Mouse (Mus musculus) MEL (cell line): Measurements from ENCODE around the gene Acss1. TPM values are rescaled to one million over a fixed set of nuclear protein-coding genes. Genes with fewer than 3 reads are reported as not detected.

Experiments
- DNase-seq: peaks from one replicate; pipeline ENCODE4 v3.0.0; 2011; ENCODE audit warnings: low read depth, low spot score
- H3K27ac ChIP-seq: 2 replicates; pipeline ENCODE4 v1.5.1; 2012; ENCODE audit warnings: low read depth, mild to moderate bottlenecking, control low read depth, low read length, moderate library complexity; ENCODE audit not compliant: control insufficient read depth
- H3K27me3 ChIP-seq, 2 experiments: fragments of 150-350 bp in 1 of 2; sonication (generic) in 1 of 2; 2 replicates each; pipeline ENCODE4 v1.6.1; 2012; ENCODE audit warnings: low read length in 2 of 2, mild to moderate bottlenecking in 2 of 2, improper control_type of control experiment in 1 of 2, moderate library complexity in 1 of 2; ENCODE audit not compliant: insufficient read depth in 2 of 2, control insufficient read depth in 1 of 2
- H3K36me3 ChIP-seq, 2 experiments: 2 replicates each; pipeline ENCODE4 v1.6.1; 2012 to 2014; ENCODE audit warnings: low read length in 2 of 2, improper control_type of control experiment in 1 of 2, inconsistent platforms in 1 of 2, mild to moderate bottlenecking in 1 of 2; ENCODE audit not compliant: insufficient read depth in 2 of 2, control insufficient read depth in 1 of 2
- H3K4me1 ChIP-seq, 2 experiments: fragments of 150-350 bp in 1 of 2; sonication (generic) in 1 of 2; 2 replicates each; pipeline ENCODE4 v1.6.1; 2012; ENCODE audit warnings: low read length in 2 of 2, improper control_type of control experiment in 1 of 2, mild to moderate bottlenecking in 1 of 2; ENCODE audit not compliant: insufficient read depth in 2 of 2, control insufficient read depth in 1 of 2
- H3K4me3 ChIP-seq, 2 experiments: fragments of 150-350 bp in 1 of 2; sonication (generic) in 1 of 2; 2 replicates each; pipeline ENCODE4 v1.5.1; 2012; ENCODE audit warnings: low read depth in 2 of 2, low read length in 2 of 2, mild to moderate bottlenecking in 2 of 2, moderate library complexity in 2 of 2, control low read depth in 1 of 2, improper control_type of control experiment in 1 of 2; ENCODE audit not compliant: control insufficient read depth in 1 of 2, insufficient read depth in 1 of 2
- H3K79me2 ChIP-seq: 2 replicates; pipeline ENCODE4 v1.6.1; 2012; ENCODE audit warnings: mild to moderate bottlenecking, low read length, moderate library complexity; ENCODE audit not compliant: control insufficient read depth, poor library complexity, insufficient read depth
- H3K9ac ChIP-seq: 2 replicates; pipeline ENCODE4 v1.6.1; 2012; ENCODE audit warnings: low read depth, mild to moderate bottlenecking, control low read depth, low read length, moderate library complexity; ENCODE audit not compliant: control insufficient read depth, poor library complexity, severe bottlenecking
- H3K9me3 ChIP-seq: fragments of 150-350 bp; sonication (generic); replicated peaks from 2 replicates; pipeline ENCODE4 v1.6.1; 2012; ENCODE audit warnings: mild to moderate bottlenecking, low read length, improper control_type of control experiment, moderate library complexity; ENCODE audit not compliant: insufficient read depth
- CTCF ChIP-seq, 3 experiments: IDR thresholded peaks in 2 of 3; conservative IDR thresholded peaks in 1 of 3; 2 replicates each; pipeline ENCODE4 v1.5.1; 2011 to 2012; ENCODE audit warnings: low read length in 3 of 3, low read depth in 2 of 3, mild to moderate bottlenecking in 2 of 3, improper control_type of control experiment in 1 of 3, inconsistent platforms in 1 of 3, mixed read lengths in 1 of 3, moderate library complexity in 1 of 3; ENCODE audit not compliant: control insufficient read depth in 1 of 3, insufficient read depth in 1 of 3, poor library complexity in 1 of 3, severe bottlenecking in 1 of 3
- ELF1 ChIP-seq: IDR thresholded peaks from 2 replicates; pipeline ENCODE4 v1.6.1; 2014; ENCODE audit warnings: low read depth, mild to moderate bottlenecking, inconsistent platforms, low read length, improper control_type of control experiment, moderate library complexity
- GABPA ChIP-seq: IDR thresholded peaks from 2 replicates; pipeline ENCODE4 v1.6.1; 2012; ENCODE audit warnings: low read depth, mild to moderate bottlenecking, inconsistent platforms, low read length, improper control_type of control experiment, moderate library complexity
- JUND ChIP-seq: IDR thresholded peaks from 2 replicates; pipeline ENCODE4 v1.6.1; 2011; ENCODE audit warnings: low read depth, mild to moderate bottlenecking, improper control_type of control experiment, low read length
- MAX ChIP-seq: IDR thresholded peaks from 2 replicates; pipeline ENCODE4 v1.6.1; 2011; ENCODE audit warnings: low read length, improper control_type of control experiment
- MAZ ChIP-seq: IDR thresholded peaks from 2 replicates; pipeline ENCODE4 v1.6.1; 2012; ENCODE audit warnings: low read depth, mild to moderate bottlenecking, inconsistent platforms, low read length, improper control_type of control experiment
- MEF2A ChIP-seq: IDR thresholded peaks from 2 replicates; pipeline ENCODE4 v1.6.1; 2014; ENCODE audit warnings: low read depth, mild to moderate bottlenecking, inconsistent platforms, low read length, improper control_type of control experiment; ENCODE audit not compliant: poor library complexity, insufficient replicate concordance, severe bottlenecking; ENCODE audit errors: extremely low read depth
- MXI1 ChIP-seq: IDR thresholded peaks from 2 replicates; pipeline ENCODE4 v1.6.1; 2011; ENCODE audit warnings: mild to moderate bottlenecking, low read depth, low read length, improper control_type of control experiment
- MYB ChIP-seq: IDR thresholded peaks from 2 replicates; pipeline ENCODE4 v1.6.1; 2011; ENCODE audit warnings: mild to moderate bottlenecking, low read depth, low read length, improper control_type of control experiment
- MYC ChIP-seq: IDR thresholded peaks from 2 replicates; pipeline ENCODE4 v1.6.1; 2011; ENCODE audit warnings: low read depth, mild to moderate bottlenecking, low read length, improper control_type of control experiment, moderate library complexity
- NRF1 ChIP-seq: IDR thresholded peaks from 2 replicates; pipeline ENCODE4 v1.6.1; 2014; ENCODE audit warnings: low read depth, mild to moderate bottlenecking, inconsistent platforms, low read length, improper control_type of control experiment, moderate library complexity; ENCODE audit not compliant: poor library complexity, insufficient read depth, severe bottlenecking
- POLR2AphosphoS5 ChIP-seq: IDR thresholded peaks from 2 replicates; pipeline ENCODE4 v1.6.1; 2012; ENCODE audit warnings: low read depth, borderline replicate concordance, mild to moderate bottlenecking, inconsistent platforms, low read length, moderate library complexity, mixed read lengths
- RAD21 ChIP-seq: IDR thresholded peaks from 2 replicates; pipeline ENCODE4 v1.6.1; 2011; ENCODE audit warnings: mild to moderate bottlenecking, low read depth, low read length, improper control_type of control experiment
- SIN3A ChIP-seq: IDR thresholded peaks from 2 replicates; pipeline ENCODE4 v1.6.1; 2012; ENCODE audit warnings: low read length, improper control_type of control experiment, inconsistent platforms
- TBP ChIP-seq: IDR thresholded peaks from 2 replicates; pipeline ENCODE4 v1.8.0; 2011; ENCODE audit warnings: low read depth, low read length, improper control_type of control experiment
- TCF12 ChIP-seq: IDR thresholded peaks from 2 replicates; pipeline ENCODE4 v1.6.1; 2014; ENCODE audit warnings: low read depth, mild to moderate bottlenecking, inconsistent platforms, low read length, improper control_type of control experiment, moderate library complexity
- USF2 ChIP-seq, 2 experiments: IDR thresholded peaks; 2 replicates each; pipeline ENCODE4 v1.6.1; 2011 to 2012; ENCODE audit warnings: improper control_type of control experiment in 2 of 2, low read length in 2 of 2, borderline replicate concordance in 1 of 2, inconsistent platforms in 1 of 2, low read depth in 1 of 2, mild to moderate bottlenecking in 1 of 2; ENCODE audit not compliant: insufficient read depth in 1 of 2
- ZKSCAN1 ChIP-seq: IDR thresholded peaks from 2 replicates; pipeline ENCODE4 v1.6.1; 2012; ENCODE audit warnings: low read depth, mild to moderate bottlenecking, inconsistent platforms, low read length, improper control_type of control experiment, moderate library complexity
- ZMIZ1 ChIP-seq: IDR thresholded peaks from 2 replicates; pipeline ENCODE4 v1.6.1; 2012; ENCODE audit warnings: low read depth, mild to moderate bottlenecking, inconsistent platforms, low read length, improper control_type of control experiment, moderate library complexity
- ZNF384 ChIP-seq: IDR thresholded peaks from 2 replicates; pipeline ENCODE4 v1.6.1; 2012; ENCODE audit warnings: low read depth, mild to moderate bottlenecking, inconsistent platforms, low read length, improper control_type of control experiment
- polyA plus RNA-seq, 2 experiments: library from polyadenylated mRNA; stranded (reverse) in 1 of 2; unstranded in 1 of 2; fragments of >175 nt in 1 of 2; fragments of >200 nt in 1 of 2; gene quantifications; 2 replicates each; pipeline versions ENCODE4 v1.2.1 to v1.2.4; 2012; ENCODE audit warnings: low replicate concordance in 2 of 2, low read depth in 1 of 2; ENCODE audit not compliant: insufficient read length in 2 of 2, insufficient read depth in 1 of 2, missing spikeins in 1 of 2
- total RNA-seq: library from RNA; depleted of rRNA; stranded (reverse); fragments of 300-350 nt; gene quantifications from 2 replicates; pipeline ENCODE4 v1.2.3, GENCODE M21; 2012

Acss1 gene
- total and polyA plus RNA-seq, 3 experiments: 10.2 to 22.6 TPM; not detected in 1

DNA sequence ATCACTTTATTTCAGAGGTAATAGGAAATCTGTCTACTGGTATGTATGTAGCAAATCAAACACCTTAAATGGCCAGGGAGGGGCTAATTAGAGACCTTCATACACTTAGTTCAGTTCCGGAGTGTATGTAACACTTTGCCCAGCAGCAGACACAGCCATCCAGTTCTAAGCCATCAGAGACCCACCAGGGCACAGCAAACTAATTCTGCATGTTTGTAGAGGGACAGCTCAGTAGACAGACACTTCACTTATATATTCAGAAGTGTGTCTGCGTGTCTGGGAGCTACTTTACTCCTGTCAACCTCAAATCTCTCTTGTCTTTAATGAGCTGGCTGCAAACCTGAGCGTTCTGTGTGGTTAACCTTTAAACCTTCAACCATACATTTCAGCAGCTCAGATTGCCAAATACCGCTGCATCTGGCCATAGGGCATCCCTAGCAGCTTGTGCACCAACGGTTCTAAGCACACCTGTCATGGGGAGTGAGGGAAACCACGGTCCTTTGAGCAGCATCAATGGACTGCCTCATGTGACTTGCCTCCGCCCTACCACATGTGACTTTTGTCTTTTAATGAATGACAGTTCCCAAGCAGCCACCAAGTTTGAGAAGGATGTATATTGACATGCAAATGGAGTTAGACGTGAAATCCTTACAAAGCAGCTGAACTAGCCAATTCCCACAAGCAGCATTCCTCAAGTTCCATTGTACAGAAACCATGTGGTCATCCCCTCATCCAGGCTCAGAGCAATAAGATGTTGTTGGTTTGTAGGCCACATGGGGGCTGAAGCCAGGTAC is 11.1 kb downstream of the Acss1 start:
- Histone ChIP-seq H3K27me3 (no peaks in the 10 kb centered on the region), H3K9ac (no peak overlapping the region), H3K36me3 (no peaks in the 10 kb centered on the region), H3K79me2 (no peaks in the 10 kb centered on the region), H3K9me3 (no peaks in the 10 kb centered on the region), H3K4me1 (no peaks in the 10 kb centered on the region), H3K27ac (no peak overlapping the region), H3K4me3 (no peak overlapping the region)
- no peak for DNase-seq
- TF ChIP-seq MYC: no peak
- TF ChIP-seq MAX: no peak
- TF ChIP-seq JUND: no peak
- TF ChIP-seq TBP: no peak
- TF ChIP-seq ZKSCAN1: no peak

- H3K79me2 ChIP-seq: no peaks in the 10 kb centered on the region
- no peak overlapping the region for H3K4me3 ChIP-seq
- DNase-seq: peak; percentile 17
- TF ChIP-seq MAZ: no peak
- no peak for TF ChIP-seq SIN3A
- TF ChIP-seq ZMIZ1: no peak
- TF ChIP-seq NRF1: no peak
- no peak for TF ChIP-seq TBP
- no peak for TF ChIP-seq MAX
- no peak for TF ChIP-seq RAD21
- no peak for TF ChIP-seq POLR2AphosphoS5
- TF ChIP-seq ELF1: no peak
- TF ChIP-seq USF2 (IDR thresholded peaks at IDR 0.05; ENCODE audit: borderline replicate concordance in 1 of 2, insufficient read depth in 1 of 2, low read depth in 1 of 2, low read length in 2 of 2): no peak
- TF ChIP-seq MYC: no peak
- no peak for TF ChIP-seq GABPA
- TF ChIP-seq CTCF (IDR thresholded peaks at IDR 0.05 in 2 of 3, conservative IDR thresholded peaks at IDR 0.05 in 1 of 3; ENCODE audit: control insufficient read depth in 1 of 3, insufficient read depth in 1 of 3, low read depth in 2 of 3, low read length in 3 of 3, poor library complexity in 1 of 3, severe bottlenecking in 1 of 3): no peak
- no peak for TF ChIP-seq MXI1
- TF ChIP-seq TCF12: no peak
- no peak for TF ChIP-seq MYB
- TF ChIP-seq ZNF384: no peak
- no peak for TF ChIP-seq MEF2A
- H3K36me3 ChIP-seq: no peaks in the 10 kb centered on the region
- H3K27me3 ChIP-seq: no peaks in the 10 kb centered on the region
- no peaks in the 10 kb centered on the region for H3K4me1 ChIP-seq
- H3K9me3 ChIP-seq: no peaks in the 10 kb centered on the region
- H3K27ac ChIP-seq: no peak overlapping the region
- H3K9ac ChIP-seq: no peak overlapping the region
Measured at GRCm38 (mm10) chr2:150656112-150656511, 12.2 kb downstream of the Acss1 start.
